Mouse (Mus musculus): ENCODE measurements around the gene Gm12248.

The Gm12248 gene

DNA sequence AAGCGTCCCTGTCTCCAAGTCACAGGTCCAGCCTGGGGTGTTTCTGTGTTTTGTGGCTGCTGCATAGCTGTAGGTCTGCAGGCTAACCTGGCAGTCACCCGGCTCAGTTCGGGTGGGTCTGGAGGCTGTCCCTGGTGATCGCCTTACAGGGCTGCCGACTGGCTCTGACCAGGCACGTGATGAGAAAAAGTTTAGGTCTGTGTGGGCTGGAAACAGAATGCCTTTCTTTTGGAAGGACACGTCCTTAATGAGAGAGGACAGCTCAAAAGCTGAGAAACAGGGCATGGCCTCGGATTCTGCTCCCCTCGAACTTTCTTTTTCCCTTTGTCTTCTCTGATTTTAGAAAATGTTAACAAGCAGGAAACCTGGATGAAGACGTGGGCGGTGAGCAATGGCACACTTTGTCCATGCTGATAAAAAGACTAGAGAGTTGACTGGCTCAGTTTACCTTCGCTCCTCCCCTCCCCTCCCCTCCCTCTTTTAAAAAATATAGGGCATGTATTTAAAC lies at the start of gene Gm12248:
Gene Gm12248, minus strand, starts transcription at position 114 of the 508 bp plus-strand sequence.
- DNase-seq: no peak

DNA sequence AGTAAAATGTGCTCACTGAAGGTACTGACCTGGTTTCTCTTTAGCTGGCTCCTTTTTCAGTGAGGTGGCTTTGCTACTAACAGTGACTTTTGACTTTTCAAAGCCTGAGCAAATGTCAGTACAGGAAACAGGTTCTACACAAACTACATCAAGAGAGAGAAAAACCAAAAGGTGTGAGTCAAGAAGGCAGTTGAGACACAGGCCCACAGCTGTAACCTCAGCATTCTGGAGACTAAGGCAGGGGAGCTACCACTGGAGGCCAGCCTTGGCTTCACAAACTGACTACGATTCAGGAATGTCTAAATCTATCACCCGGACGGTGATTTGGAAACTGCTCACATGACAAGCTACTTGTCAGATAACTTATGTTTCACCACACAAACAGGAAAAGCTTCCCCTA lies 46.5 kb upstream of the Gm12248 start:
- DNase-seq: no peak

DNA sequence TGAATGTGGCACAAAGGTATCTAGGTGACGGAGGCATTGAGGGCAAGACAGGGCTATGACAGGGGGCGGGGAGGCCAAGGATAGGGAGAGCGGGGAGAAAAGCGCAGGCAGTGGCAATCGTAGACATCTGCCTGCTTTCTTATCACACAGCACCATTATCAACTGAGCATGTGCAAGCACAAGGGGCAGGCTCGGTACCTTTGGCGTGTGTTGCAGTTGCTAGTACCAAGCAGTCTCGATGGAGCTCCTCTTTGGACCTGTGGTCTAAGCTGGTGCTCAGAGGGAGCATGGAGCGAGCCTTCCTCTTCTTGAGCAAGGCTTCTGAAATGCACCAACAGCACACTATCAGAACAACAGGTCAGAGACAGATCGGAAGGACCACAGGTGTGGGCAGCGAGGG lies 45.9 kb upstream of the Gm12248 start:
- DNase-seq: no peak

DNA sequence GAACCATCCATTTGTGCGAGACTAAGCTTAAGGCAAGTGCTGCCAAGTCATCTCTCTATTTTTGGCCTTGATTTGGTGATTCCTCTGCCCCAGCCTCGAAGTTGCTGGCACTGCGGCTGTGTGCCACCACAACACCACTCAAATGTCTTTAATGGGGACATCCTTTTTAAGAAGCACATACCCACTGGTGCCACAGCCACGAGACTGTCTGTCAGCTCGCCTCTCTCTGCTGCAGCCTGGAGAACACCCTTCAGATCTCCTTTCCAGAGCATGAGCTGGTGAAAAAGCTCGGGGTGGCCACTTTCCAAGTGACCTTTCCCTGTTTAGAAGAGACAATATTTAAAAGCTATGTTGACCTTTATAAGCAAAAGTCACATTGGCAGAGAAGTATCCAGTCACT lies 43.7 kb upstream of the Gm12248 start:
- DNase-seq: no peak

DNA sequence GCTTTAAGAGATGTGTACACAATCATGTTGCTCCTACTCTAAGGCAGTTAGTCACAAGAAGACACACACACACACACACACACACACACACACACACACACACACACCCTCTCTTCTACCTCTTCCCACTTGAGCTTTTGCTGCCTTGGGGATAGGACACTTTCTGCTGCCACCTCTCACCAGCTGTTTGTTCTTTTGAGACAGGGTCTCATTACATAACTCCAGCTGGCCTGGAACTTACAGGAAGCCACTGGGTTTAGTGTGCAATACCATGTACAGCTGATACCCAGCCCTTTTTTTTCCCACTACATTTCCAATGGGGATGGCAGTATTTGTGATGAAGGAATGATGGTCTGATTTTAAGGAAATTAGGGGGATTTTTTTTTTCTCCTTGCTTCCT lies 42.4 kb upstream of the Gm12248 start:
- DNase-seq: no peak

DNA sequence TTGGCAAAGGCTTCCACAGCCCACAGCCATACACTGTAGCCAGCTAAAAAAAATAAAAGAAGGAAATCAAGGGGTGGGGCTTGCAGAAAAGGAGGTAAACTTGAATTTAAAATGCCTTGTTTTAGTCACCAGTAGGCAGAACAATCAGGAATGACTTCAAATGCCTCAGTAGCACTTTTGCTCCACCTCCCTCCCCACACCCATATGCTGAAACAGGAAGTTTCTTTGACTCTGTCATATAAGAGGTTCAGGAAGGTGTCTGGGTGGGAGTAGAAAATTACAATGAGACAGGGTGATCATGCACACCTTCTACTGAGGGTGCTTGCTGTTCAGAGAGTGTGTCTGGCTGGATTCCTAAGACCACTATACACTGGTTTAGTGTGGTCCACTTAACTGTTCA lies 41.9 kb upstream of the Gm12248 start:
- DNase-seq: no peak

DNA sequence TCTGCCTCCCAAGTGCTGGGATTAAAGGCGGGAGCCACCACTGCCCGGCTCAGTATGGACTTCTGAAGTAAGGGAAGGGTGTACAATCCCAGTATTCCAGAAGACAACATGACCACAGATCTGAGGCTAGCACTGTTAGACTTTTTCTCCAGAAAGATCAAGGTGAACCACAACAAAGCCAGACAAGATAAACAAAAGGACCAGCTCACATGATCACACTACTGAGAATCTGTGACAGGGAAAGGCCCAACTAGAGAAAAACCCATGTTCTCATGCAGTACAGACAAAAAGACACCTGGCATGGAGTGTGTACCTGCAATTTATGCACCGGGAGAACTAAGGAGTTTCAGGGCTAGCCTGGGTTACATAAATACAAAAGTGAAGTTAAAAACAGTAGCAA lies 39.1 kb upstream of the Gm12248 start:
- DNase-seq: no peak

DNA sequence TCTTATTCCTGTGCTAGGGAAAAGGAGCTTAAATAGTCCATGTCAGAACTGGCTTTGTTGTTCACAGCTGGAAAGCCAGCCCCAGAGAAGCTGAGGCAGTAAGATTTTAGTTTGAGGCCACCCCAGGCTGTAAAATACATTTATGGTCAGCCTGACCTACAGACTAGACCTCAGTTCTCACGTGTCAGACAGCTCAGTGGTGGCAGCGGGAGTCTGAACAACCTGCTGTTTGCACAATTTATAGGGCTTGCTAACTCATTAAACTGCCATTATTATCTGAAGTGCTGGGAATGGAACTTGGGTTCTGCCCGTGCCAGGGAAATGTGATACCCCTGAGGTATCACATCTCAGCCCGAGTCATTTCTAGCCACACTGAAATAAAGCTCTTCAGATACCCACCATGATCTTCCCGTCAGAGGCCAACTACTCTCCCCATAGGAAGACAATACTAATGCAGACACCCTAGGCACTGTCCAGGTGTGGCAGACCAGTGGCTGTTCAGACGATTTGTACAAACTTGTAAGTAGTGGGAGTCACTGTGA lies 36.4 kb upstream of the Gm12248 start:
- no peak for DNase-seq

DNA sequence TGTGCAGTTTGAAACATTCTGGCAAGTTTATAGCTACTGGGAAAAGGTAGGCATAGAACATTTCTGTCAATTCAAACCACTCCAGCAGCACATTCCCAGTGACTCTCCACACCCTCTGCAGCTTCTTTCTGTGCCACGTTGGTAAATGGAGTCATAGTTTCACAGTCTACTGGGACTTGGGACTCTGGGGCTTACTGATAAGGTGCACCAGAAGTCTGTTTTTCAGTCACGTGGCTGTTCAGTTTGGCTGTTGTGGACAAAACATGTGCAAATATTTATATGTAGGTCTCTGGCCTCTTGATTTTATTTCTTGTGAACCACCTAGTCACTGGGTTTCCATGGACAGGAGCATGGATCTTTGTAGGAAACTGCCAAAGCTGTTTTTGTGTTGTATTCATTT lies 34.6 kb upstream of the Gm12248 start:
- DNase-seq: no peak

DNA sequence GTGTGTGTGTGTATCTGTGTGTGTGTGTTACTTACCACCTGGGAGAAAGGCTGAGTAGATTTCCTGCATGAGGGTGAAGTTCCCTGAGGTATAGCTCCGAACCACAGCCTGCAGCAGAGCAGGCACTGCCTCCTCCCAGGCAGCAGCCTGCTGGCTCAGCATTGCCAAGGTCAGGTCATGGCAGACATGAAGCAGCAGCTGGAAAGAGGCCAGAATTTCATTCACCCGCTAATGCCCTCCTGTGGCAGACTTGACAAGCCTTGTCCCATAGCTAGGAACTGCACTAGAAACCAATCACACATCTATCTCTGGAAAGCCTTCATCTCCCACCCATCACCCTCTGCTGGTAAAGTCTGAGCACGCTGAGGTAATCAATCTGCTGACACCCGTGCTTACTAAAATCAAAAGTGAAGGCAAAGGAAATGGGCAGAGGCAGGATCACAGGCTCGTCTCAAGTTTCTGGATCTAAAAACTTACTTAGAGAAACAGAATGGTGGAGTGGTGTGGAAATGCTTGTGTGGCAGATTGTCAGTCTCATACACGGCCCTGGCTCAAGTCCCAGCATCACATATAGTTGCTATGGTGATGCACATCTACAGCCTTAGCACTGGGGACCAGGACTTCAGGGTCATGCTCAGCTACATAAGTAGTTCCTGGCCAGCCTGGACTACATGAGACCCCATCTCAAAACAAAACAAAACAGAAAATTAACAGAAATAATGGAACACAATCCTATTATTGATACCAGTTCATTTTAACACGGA lies 33.6 kb upstream of the Gm12248 start:
- peak; percentile 78 to 83 for DNase-seq

DNA sequence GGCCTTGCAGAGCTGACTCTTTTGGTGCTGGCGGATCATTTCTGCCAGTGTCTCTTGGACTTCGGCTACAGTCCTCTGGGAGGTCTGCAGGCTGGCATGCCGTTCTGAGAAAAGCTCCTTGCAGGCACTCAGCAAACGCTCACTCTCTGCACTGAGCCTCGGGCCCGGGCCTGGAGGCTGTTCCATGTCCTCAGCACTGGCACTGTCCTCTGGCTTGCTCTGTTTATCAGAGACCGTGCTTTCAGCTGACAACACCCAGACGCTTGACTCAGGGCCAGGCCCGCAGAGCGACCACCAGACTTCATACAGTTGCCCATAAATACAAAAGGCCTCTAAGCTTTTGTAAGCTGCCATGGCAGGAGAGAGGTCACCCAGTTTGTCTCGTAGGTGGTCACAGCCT lies 32.1 kb upstream of the Gm12248 start:
- peak; percentile 35 to 39 for DNase-seq

DNA sequence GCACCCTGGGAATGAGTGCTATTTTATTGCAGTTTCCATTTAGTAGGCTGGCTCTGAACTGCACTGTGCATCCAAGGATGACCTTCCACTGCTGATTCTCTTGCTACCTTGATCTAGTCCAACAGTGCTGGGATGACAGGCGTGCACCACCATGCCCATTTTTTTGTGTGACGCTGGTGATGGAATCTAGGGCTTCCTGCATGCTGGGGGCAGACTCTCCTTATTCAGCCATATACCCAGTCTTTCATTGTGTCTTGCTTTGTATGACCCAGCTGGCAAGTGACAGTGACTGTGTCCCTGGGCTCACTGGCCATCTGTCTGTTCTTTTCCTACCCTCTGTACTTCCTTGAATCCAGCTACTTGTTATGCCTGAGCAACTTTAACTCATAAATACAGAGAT lies 30.8 kb upstream of the Gm12248 start:
- peak; percentile 19 to 48 for DNase-seq

DNA sequence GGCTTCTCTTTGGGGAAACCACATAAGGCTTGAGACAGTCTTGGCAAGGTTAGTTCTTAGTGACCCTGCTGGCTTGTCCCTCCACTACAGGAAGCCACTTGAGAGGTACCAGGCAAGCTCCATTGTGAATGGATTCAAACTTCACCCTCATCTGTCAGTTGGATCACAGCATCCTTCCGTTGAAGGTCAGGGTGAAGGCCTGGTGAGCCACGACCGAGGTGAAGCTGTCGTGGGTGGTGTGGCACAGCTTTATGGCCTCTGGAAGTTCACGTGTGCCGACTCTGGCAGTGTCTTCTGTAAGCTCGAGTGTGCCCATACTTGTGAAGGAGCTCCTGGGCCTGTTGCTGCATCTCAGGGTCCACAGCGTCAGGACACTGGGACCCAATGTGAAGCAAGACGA lies 28.4 kb upstream of the Gm12248 start:
- no peak for DNase-seq

DNA sequence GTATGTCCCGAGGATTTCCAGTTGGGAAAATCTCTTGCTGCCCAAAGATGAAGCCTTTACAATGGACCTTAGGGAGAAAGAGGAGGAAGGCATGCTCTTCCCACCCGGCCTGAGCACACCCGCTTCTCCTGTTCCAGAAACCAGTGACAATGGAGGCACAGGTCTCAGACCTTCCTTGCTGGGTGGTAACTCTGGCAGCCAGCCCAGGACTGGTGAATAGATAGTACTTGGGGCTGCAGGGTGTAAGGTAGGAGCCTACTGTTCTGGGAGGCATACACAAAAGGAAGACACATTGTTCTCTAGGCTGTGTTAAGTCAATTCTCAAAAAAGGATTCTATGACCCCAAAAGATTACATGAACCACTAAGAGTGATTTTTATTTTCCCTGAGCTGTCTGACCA lies 27.7 kb upstream of the Gm12248 start:
- DNase-seq: no peak

DNA sequence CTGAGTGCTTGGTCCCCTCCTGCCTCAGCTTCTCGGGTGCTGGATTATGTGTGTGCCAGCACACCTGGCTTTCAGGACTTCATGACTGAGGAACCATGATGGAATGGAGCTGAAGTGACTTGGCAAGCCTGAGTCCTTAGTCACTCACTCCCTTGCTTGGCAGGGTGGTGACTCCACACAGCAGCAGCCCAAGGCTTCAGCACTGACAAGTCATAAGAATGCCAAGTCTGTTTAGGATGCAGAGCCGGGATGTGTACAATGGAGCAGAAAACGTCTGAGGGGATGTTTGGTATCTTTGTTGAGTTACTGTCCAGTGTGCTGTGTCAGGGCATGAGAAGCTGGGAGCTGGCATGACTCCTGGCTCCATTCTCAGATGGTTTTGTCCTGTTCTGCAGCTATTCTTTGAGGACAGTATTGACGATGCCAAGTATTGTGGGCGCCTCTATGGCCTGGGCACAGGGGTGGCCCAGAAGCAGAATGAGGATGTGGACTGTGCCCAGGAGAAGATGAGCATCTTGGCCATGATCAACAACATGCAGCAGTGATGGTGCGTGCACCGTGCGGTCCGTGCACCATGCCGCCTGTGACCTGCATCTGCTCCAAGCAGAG lies 24.2 kb upstream of the Gm12248 start:
- no peak for DNase-seq

DNA sequence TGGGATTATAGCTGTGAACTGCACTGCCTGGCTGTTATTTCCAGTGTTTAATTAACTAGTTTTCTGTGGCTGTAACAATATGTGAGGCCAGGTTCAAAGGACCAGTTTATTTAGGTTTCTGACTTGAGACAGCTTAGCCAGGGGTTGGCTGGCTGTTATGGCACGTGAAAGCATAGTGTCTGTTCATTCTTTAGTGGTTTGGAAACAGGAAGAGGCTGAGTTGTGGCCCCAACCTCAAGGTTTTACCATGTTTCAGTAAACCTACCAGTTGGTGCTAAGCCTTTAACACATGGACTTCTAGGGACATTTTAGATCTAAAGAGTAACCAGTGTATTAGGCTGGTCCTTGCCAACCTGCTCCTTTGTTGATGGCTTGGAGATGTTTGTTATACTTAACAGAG lies 23.6 kb upstream of the Gm12248 start:
- DNase-seq: no peak

DNA sequence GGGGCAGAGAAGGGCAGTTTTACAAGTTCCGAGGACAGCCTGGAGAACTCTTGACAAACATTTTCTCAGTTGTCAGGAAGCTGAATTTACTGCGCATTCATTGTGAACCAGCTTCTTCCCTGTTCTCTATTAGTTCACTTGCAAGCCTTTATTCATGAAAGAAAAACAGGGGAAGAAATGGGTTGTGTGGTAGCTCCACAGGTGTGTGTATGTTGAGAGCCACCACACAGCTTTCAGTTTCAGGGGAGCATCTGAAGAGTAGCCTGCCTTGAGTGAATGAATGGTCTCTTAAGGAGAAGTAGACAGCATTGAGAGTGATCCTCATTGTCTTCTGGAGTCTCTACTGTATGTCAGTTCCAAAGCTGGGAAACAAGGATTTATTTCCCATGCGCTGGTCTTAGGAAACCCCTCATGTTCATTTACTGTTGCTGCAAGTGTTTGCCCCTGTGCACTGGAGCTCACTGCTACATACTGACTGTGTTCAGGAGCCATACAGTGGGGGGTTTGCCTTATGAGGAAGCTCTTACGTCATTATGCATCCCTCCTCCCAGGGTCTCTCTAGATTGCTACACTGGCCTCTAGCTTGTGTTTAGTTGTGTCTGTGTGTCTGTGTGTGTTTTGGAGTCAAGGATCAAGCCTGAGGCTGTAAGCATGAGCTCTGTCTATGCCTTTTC lies 14.9 kb upstream of the Gm12248 start:
- no peak for DNase-seq

DNA sequence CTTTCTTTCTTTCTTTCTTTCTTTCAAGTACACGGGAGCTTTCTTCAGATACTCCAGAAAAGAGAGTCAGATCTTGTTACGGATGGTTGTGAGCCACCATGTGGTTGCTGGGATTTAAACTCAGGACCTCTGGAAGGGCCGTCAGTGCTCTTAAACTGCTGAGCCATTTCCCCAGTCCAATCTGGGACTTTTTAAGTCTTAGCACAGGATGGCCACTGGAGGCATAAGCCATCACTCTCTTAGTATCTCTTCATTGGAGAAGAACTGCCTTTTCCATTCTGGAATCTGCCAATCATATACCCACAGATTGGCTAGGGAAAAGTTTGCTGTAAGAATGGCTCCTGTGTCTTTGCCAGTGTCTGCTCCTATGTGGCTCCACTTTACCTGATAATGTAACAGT lies 14.1 kb upstream of the Gm12248 start:
- DNase-seq: peak in 1 of 2 experiments; percentile 16

DNA sequence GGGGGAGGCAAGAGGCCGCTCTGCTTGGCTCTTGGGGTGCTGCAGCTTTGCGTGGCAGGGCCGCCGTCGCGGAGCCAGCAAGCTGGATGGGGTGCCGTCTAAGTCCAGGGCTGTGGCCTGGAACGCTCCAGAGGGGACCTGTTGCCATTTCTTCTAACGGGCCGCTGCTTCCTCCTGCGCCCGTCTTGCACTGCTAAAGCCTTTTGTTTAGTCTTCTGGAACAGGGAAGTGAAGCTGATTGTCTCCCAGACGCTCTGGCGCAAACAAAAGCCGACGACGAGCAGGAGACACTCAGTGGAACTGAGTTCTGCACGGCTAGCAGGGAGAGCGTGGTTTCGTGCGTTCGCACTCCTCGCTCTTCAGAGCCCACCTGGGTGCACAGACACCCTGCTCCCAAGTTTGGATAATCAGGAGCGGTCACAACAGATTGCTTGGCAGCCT lies 11.4 kb upstream of the Gm12248 start:
- DNase-seq: no peak

DNA sequence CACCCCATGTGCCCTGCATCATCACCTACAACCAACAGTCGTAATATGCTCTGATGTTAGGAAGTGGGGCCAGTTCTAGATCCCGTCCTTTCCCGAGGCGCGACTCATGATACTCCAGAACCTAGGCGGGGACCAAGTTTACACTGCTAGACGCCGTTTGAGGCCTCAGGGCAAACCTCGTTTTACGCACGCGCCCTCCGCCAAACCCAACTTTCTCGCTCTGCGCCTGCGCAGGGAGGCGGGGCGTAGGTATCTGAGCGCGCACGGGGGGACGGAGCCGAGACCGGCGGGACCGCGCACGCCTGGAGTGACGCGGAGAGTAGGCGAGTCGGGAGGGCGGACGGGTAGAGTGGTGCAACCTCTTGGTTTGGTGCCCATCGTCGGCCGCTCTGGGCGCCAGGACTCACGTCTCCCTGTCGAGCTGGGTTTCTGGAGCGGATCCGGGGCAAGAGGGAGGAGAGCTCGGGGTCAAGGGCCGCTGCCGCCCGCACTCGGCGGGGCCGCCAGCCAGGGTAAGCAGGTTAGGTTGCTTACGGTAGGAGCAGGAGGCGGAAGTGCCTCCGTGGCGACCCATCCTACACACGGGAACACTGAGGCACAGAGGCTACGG lies 10.9 kb upstream of the Gm12248 start, which contains the start of gene Cnot8:
Gene Cnot8, plus strand, starts transcription at position 457 of the 610 bp plus-strand sequence.
- DNase-seq: peak; percentile 99

DNA sequence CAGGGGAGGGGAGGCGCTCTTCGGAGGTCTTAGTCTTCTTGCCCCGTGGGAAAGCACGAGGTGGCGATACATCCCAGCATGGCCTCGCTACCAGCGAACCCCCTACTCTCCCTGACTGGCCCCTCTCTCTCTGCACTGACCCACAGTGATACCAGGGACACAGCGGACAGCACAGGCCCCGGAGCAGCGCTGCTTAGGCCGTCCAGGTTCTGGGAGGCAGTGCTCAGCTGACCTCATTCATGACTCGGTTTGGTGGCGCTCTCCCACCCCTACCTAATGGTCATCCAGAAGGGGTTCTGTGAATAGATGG lies 10.4 kb upstream of the Gm12248 start:
- DNase-seq: no peak

DNA sequence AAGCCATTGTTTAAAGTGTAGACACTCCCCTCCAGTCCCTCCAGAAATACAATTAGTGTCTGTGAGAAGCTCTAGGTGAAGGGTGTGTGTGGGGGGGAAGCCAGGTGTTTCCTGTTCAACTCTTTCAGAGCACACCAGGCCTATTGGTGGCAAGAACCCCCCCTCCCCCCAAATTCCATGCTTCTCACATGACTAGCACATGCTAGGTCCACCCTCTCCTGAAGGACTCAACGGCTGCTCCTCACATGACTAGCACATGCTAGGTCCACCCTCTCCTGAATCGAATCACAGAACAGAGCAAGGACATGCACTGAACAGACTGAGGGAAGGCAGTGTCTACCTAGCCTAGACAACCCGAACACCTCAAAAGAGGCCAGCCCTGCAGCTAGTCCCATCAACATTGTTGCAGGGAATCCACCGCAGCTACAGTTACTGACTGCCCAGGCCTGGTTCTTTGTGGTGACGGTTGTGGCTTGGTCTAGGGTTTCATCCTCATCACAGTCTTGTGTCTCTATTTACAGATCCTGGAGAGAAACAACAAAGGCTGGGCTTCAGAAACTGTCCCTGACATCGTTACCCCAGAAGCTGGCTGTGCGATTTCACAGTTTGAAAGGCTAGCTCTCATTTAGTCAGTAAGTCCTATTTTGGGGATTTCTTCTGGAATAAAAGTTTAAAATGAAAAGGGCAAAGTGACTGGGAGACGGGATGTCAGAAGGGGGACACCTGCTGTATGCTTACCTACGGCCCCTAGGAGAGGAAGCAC lies 9.8 kb upstream of the Gm12248 start:
- DNase-seq: no peak

DNA sequence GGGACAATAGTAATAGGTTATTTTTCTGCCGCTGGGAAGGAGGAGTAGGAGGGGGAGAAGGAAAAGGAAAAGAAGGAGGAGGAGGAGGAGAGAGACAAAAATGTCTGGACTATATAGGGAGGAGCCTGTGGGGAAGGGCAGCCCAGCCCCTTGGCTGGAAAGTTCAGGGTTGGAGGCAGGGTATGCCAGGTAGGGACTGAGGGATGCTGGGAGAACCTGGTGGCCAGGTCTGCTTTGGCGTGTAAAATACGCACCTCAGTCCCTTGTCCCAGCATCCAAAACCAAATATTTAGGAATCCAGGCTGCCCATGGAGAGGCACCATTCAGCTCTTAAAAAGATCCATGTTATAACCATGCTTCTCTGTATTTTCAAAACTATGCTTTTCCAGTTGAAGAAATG lies 9.2 kb upstream of the Gm12248 start:
- DNase-seq: no peak
